9 mouse cellular contexts compared by ENCODE assay signal in the genomic region with DNA sequence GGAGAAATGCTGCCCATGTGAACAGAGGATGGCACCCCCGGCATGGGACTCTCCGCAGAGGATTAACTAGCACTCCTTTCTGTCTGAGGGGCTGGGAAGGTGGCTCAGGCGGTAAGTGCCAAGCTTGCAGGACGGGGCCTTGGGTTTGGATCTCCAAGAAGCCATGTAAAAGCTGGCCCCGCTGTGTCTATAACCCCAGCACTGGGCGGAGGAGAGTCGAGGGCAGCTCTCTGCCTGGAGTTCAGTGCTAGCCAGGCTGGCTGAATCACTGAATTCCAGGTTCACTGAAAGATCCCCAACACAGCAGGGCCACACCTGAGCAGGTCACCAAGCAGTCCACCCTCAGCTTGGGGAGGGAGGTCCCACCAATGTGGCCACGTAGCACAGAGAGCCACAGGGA. TPM values are rescaled to one million over a fixed set of nuclear protein-coding genes. Genes with fewer than 3 reads are reported as not detected.
DNase-seq lines count a peak whose midpoint lies in the region; ATAC-seq lines count a peak whose summit lies in the region.
"Had no signal": no experiment of that assay in that cellular context is flagged by ENCODE, and none has a peak within 500 bp of the region (broad histone marks: within the 10 kb centered on the region; RNA-seq: fewer than 3 reads in every experiment).

No protein-coding gene starts in this region.

- peaks cover 34% of the 10 kb centered on the region for H3K4me1 ChIP-seq in neural tube, embryonic 15.5 days

- H3K27me3 ChIP-seq in neural tube, embryonic 15.5 days (replicated peaks), result no peaks in the 10 kb centered on the region

- H3K4me2 ChIP-seq in neural tube, embryonic 15.5 days, result no peak overlapping the region

- DNase-seq in adrenal gland, adult 2 months, result peak; percentile 23
- no peak for DNase-seq in adrenal gland, postnatal 36 days
- DNase-seq in kidney, adult 18-20 months, result peak; percentile 1
- no peak for DNase-seq in kidney, postnatal 14 days
- peak; percentile 7 for DNase-seq in ovary, postnatal 36 days (ENCODE audit: low spot score)
- DNase-seq in ovary, postnatal 10 days (ENCODE audit: low spot score), result no peak
- DNase-seq in layer of hippocampus, adult 9-11 months, result peak; percentile 2

- no peak overlapping the region for H3K4me3 ChIP-seq in neural tube, embryonic 15.5 days (replicated peaks)

- peaks cover 40% of the 10 kb centered on the region for H3K36me3 ChIP-seq in neural tube, embryonic 15.5 days

- WGBS in neural tube, embryonic 15.5 days, result 93% methylated on average over 8 of the region's 8 CpGs

- H3K9ac ChIP-seq in neural tube, embryonic 15.5 days (replicated peaks), result no peak overlapping the region

- no peak for ATAC-seq in neural tube, embryonic 15.5 days (ENCODE audit: low FRiP score)
- ATAC-seq: lung, postnatal 0 days had no signal

- H3K9me3 ChIP-seq in neural tube, embryonic 15.5 days (replicated peaks), result no peaks in the 10 kb centered on the region

- no peak overlapping the region for H3K27ac ChIP-seq in neural tube, embryonic 15.5 days (replicated peaks)

RNA-seq across cellular contexts. Expression of a gene that starts 45.8 kb away (rescaled TPM):
- total RNA-seq in adrenal gland, adult 2 months (2021), result 100 to 1,000 TPM in 1 of 2 experiments, 10 to 100 TPM in 1; 92.7 to 113 TPM
- 43.9 and 47.6 TPM in 2 replicates for polyA plus RNA-seq in adrenal gland, adult 2 months (2012; rRNA removed)
- total RNA-seq in adrenal gland, postnatal 36 days (2021), result 100 to 1,000 TPM in 1 of 2 experiments, 10 to 100 TPM in 1; 93.7 to 153 TPM
- polyA plus RNA-seq in neural tube, embryonic 15.5 days (2015; fragmentation: Nextera tagmentation; extraction: Ambion mirVana), result 19.9 and 28.4 TPM in 2 replicates

Comparison
In these comparisons a context has a peak if more than half of its experiments do, and no peak if none do; other contexts are left out.
1. DNase-seq: peak in adrenal gland, adult 2 months (single experiment), kidney, adult 18-20 months (single experiment), ovary, postnatal 36 days (single experiment) and layer of hippocampus, adult 9-11 months (single experiment); none in adrenal gland, postnatal 36 days (0 of 2), kidney, postnatal 14 days (single experiment) and ovary, postnatal 10 days (single experiment).